Mouse (Mus musculus): ENCODE measurements around the gene Capsl. TPM values are rescaled to one million over a fixed set of nuclear protein-coding genes. Genes with fewer than 3 reads are reported as not detected.
A peak's percentile ranks its signal among the peaks of the same experiment; 100 is the strongest.

The Capsl gene
- polyA plus RNA-seq, 1 experiment, result 0.34 TPM

DNA sequence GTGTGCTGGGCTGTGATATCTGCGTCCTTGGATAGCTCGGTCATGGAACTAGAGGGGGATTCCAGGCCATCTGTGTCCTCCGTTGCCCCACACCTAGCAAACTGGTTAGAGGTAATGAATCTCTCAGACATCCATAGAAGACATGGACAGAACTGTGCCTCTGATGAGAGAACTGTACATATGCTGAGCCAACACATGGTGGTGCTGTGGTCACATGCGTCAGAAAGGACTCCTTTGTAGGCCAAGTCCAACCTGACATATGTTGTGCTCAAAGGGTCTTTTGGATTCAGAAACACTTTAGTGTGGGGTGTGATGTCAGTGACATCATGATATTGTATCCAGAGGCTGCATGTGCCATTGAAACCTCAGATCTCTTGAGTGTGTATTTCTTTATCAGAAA is 19.4 kb downstream of the Capsl start:
- TF ChIP-seq CTCF (IDR thresholded peaks at IDR 0.05; ENCODE audit: borderline replicate concordance, insufficient read depth, low read depth, low read length) (peak; percentile 75), POLR2A (IDR thresholded peaks at IDR 0.05; ENCODE audit: borderline replicate concordance, insufficient read depth, low read length) (no peak)
- 35% methylated on average over 4 of the region's 4 CpGs for WGBS
- peak in 1 of 2 experiments; percentile 19 for DNase-seq
- Histone ChIP-seq H3K4me3 (replicated peaks; ENCODE audit: insufficient read depth, low read depth, low read length) (no peak overlapping the region), H3K4me1 (ENCODE audit: control insufficient read depth, insufficient read depth, low read length) (no peaks in the 10 kb centered on the region), H3K27ac (ENCODE audit: insufficient read depth, low read length) (no peak overlapping the region), H3K27me3 (ENCODE audit: control insufficient read depth, insufficient read depth, low read length) (no peaks in the 10 kb centered on the region)

DNA sequence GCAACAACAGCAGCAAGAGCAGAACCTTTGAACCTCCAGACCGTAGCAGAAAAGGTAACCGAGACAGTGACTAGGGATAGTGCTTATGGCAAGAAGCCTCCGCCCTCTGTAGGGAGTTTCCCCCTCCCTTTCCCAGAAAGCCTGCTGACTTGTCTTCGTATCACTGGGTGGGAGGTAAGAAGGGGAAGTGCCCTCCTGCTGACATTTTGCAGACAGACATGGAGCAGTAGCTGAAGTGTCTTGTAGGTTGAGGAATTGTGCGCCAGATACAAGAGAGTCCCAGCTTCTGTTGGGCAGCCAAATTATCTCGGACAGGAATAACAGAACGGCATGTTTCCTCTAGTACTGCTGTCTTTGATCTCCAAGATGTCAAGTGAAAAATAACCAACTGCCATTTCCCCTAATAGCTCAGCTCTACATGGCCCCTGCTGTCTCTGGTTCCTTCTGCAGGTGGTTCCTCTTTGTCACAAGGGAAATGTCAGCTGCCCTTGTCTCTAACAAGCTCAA is 27.7 kb downstream of the Capsl start:
- WGBS, result 34% methylated on average over 7 of the region's 7 CpGs
- Histone ChIP-seq H3K4me1 (ENCODE audit: control insufficient read depth, insufficient read depth, low read length) (peaks cover 5% of the 10 kb centered on the region; the same call in 1 of the 2 replicates), H3K4me3 (replicated peaks; ENCODE audit: insufficient read depth, low read depth, low read length) (no peak overlapping the region), H3K27ac (ENCODE audit: insufficient read depth, low read length) (no peak overlapping the region), H3K27me3 (ENCODE audit: control insufficient read depth, insufficient read depth, low read length) (no peaks in the 10 kb centered on the region)
- TF ChIP-seq POLR2A (IDR thresholded peaks at IDR 0.05; ENCODE audit: borderline replicate concordance, insufficient read depth, low read length), result no peak
- no peak for TF ChIP-seq CTCF (IDR thresholded peaks at IDR 0.05; ENCODE audit: borderline replicate concordance, insufficient read depth, low read depth, low read length)
- peak in 1 of 2 experiments; percentile 26 for DNase-seq

DNA sequence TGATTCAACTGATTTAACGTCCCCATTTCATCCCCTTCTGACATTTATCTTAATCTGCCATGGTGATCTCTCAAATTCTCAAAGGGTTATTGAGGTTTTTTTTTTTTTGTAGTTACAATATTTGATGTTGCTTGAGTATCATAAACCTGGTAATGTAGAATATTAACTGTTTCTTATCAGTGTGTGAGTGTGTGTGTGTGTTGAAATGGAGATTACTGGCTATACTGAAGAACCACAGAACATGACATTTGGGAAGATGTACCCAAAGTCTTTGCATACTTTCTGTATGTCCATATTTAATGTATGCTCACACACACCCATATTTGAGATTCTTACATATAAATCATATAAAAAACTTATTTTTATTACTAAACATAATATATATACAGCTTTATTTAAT is 28.2 kb downstream of the Capsl start:
- no peak overlapping the region for H3K4me3 ChIP-seq (replicated peaks; ENCODE audit: insufficient read depth, low read depth, low read length)
- WGBS, result 14% methylated on average over 1 of the region's 1 CpGs
- peaks cover 5% of the 10 kb centered on the region; the same call in 1 of the 2 replicates for H3K4me1 ChIP-seq (ENCODE audit: control insufficient read depth, insufficient read depth, low read length)
- TF ChIP-seq CTCF (IDR thresholded peaks at IDR 0.05; ENCODE audit: borderline replicate concordance, insufficient read depth, low read depth, low read length) (no peak), POLR2A (IDR thresholded peaks at IDR 0.05; ENCODE audit: borderline replicate concordance, insufficient read depth, low read length) (no peak)
- no peaks in the 10 kb centered on the region for H3K27me3 ChIP-seq (ENCODE audit: control insufficient read depth, insufficient read depth, low read length)
- H3K27ac ChIP-seq (ENCODE audit: insufficient read depth, low read length), result no peak overlapping the region
- DNase-seq, result no peak

DNA sequence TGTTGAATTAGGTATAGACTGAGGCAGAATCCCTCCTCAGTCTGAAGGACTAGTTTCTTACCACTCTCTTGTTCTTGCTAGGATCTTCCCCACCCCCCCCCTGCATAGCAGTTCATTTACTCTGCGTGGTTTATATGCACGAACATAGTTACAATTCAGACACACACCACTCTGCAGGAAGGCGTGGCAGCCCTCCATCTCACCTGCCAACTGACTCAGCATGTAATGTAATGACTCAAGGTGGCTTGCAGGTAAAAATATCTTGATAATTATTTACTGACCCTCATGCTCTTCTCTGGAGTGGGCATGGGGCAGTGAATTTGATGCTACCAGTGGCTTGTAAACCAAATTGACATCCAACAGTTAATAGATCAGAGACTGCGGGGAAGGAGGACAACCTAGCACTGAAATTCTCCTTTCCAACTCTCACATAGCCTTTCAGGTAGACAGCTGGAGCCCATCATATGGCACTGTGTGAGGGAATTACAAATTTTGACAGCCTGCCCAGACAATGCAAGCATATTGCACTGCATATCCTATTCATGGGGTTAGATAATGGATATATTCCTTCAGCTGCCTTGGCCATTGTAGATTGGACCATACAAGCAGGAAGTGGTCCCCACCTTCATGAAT is 35.3 kb downstream of the Capsl start:
- H3K27ac ChIP-seq (ENCODE audit: insufficient read depth, low read length), result no peak overlapping the region
- no peak overlapping the region for H3K4me3 ChIP-seq (replicated peaks; ENCODE audit: insufficient read depth, low read depth, low read length)
- H3K27me3 ChIP-seq (ENCODE audit: control insufficient read depth, insufficient read depth, low read length), result no peaks in the 10 kb centered on the region
- 23% methylated on average over 4 of the region's 4 CpGs for WGBS
- H3K4me1 ChIP-seq (ENCODE audit: control insufficient read depth, insufficient read depth, low read length), result no peaks in the 10 kb centered on the region
- TF ChIP-seq POLR2A (IDR thresholded peaks at IDR 0.05; ENCODE audit: borderline replicate concordance, insufficient read depth, low read length), result no peak
- no peak for TF ChIP-seq CTCF (IDR thresholded peaks at IDR 0.05; ENCODE audit: borderline replicate concordance, insufficient read depth, low read depth, low read length)
- DNase-seq, result peak; percentile 41 to 77

DNA sequence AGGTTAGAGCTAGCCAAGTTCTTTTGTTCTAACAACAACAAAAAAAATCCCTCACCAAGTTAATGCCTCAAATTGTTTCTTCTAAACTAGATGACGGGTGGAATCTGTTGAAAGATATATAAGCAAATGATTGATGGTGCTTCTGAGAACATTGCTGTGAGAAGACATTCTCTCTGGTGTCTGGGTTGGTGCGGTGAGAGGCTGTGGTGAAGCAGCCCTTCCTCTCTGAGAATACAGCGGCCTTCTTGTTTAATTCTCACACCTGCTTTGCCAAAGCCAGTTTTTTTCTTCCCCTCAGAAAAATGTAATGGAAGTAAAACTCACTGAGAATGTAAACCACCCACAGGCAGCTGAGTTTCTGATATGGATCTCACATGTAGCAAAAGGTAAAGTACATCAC is 36.3 kb downstream of the Capsl start:
- TF ChIP-seq CTCF (IDR thresholded peaks at IDR 0.05; ENCODE audit: borderline replicate concordance, insufficient read depth, low read depth, low read length) (no peak), POLR2A (IDR thresholded peaks at IDR 0.05; ENCODE audit: borderline replicate concordance, insufficient read depth, low read length) (no peak)
- DNase-seq, result no peak
- Histone ChIP-seq H3K27me3 (ENCODE audit: control insufficient read depth, insufficient read depth, low read length) (no peaks in the 10 kb centered on the region), H3K27ac (ENCODE audit: insufficient read depth, low read length) (no peak overlapping the region), H3K4me3 (replicated peaks; ENCODE audit: insufficient read depth, low read depth, low read length) (no peak overlapping the region), H3K4me1 (ENCODE audit: control insufficient read depth, insufficient read depth, low read length) (no peaks in the 10 kb centered on the region)
- WGBS, result 87% methylated on average over 3 of the region's 3 CpGs

DNA sequence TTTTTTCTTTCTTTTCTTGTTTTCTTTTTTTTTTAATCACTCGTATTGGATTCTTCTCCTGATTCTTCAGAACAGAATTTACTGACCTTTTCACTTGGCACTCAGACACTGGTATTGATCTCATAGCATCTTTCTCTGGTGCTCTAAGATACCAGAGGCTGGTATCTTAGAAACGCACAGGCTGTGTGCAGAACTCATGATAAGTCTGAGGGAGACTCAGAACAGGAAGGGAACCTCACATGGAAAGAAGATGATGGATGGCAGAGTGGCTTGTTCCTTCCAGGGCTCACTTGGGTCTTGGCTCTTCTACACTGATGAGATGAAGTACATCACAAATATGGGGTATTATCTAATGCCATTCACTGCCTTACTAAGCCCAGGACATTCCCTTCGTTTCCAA is 36.8 kb downstream of the Capsl start:
- DNase-seq, result no peak
- Histone ChIP-seq H3K4me3 (replicated peaks; ENCODE audit: insufficient read depth, low read depth, low read length) (no peak overlapping the region), H3K27me3 (ENCODE audit: control insufficient read depth, insufficient read depth, low read length) (no peaks in the 10 kb centered on the region), H3K4me1 (ENCODE audit: control insufficient read depth, insufficient read depth, low read length) (no peaks in the 10 kb centered on the region), H3K27ac (ENCODE audit: insufficient read depth, low read length) (no peak overlapping the region)
- 86% methylated on average over 3 of the region's 3 CpGs for WGBS
- TF ChIP-seq CTCF (IDR thresholded peaks at IDR 0.05; ENCODE audit: borderline replicate concordance, insufficient read depth, low read depth, low read length), result no peak
- no peak for TF ChIP-seq POLR2A (IDR thresholded peaks at IDR 0.05; ENCODE audit: borderline replicate concordance, insufficient read depth, low read length)

DNA sequence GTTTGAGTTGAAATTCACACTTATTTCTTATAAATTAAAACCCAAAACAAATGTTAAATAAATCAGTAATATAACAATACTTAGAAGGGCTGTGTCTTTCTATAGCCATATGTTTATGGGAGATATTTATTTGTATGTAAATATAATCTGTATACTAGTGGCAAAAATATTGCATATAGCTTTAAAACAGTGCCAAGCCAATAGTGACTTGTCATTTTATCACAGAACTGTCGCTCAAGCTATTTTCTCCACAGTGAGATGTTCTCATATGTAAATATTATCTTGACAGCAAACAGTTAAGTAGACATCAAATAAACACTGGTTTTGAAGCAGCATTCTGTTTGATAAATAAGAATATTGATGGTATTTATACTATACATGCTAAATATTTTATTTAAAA is 37.4 kb downstream of the Capsl start:
- Histone ChIP-seq H3K27me3 (ENCODE audit: control insufficient read depth, insufficient read depth, low read length) (no peaks in the 10 kb centered on the region), H3K4me1 (ENCODE audit: control insufficient read depth, insufficient read depth, low read length) (no peaks in the 10 kb centered on the region), H3K27ac (ENCODE audit: insufficient read depth, low read length) (no peak overlapping the region), H3K4me3 (replicated peaks; ENCODE audit: insufficient read depth, low read depth, low read length) (no peak overlapping the region)
- WGBS, result 97% methylated on average over 1 of the region's 1 CpGs
- DNase-seq, result no peak
- TF ChIP-seq CTCF (IDR thresholded peaks at IDR 0.05; ENCODE audit: borderline replicate concordance, insufficient read depth, low read depth, low read length), result no peak
- no peak for TF ChIP-seq POLR2A (IDR thresholded peaks at IDR 0.05; ENCODE audit: borderline replicate concordance, insufficient read depth, low read length)

DNA sequence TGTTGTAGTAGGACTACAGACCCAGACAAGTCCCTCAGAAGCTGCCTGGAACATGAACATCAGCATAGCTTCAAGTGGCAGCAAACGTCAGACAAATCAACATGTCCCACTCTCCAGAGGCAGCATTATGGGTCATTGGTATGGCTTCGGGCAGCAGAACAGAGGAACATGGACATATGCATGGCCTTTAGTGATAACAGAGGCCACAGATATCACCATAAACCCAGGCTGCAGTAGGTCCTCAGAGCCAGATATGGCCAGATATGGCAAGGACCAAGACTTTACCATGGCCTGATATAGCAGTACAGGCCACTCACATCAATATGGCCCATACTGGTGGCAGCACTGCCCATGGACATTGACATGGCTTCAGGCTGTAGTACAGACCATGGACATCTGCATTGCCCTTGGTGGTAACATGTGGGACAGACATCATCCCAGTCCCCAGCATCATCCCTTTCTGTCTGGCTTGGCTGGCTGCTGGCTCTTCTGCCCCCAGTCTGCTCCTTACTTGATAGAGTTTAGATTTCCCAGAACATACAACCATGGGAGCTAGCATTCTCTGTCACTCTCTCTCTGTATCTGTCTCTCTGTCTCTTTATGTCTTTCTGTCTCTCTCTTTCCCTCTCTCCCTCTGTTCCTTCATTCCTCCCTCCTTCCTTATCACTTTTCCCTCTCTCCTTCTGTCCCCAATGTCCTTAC is 53.7 kb downstream of the Capsl start:
- DNase-seq, result no peak
- no peak overlapping the region for H3K27ac ChIP-seq (ENCODE audit: insufficient read depth, low read length)
- no peak overlapping the region for H3K4me3 ChIP-seq (replicated peaks; ENCODE audit: insufficient read depth, low read depth, low read length)
- no peaks in the 10 kb centered on the region for H3K4me1 ChIP-seq (ENCODE audit: control insufficient read depth, insufficient read depth, low read length)
- WGBS, result 91% methylated on average over 2 of the region's 2 CpGs
- no peaks in the 10 kb centered on the region for H3K27me3 ChIP-seq (ENCODE audit: control insufficient read depth, insufficient read depth, low read length)
- TF ChIP-seq POLR2A (IDR thresholded peaks at IDR 0.05; ENCODE audit: borderline replicate concordance, insufficient read depth, low read length) (no peak), CTCF (IDR thresholded peaks at IDR 0.05; ENCODE audit: borderline replicate concordance, insufficient read depth, low read depth, low read length) (no peak)

Measured in cerebellum, adult 2 months (tissue).